Mouse (Mus musculus) Patski (cell line): ENCODE data around the gene Cped1. TPM values are rescaled to one million over a fixed set of nuclear protein-coding genes. Genes with fewer than 3 reads are reported as not detected.
"Not testable (repeated sequence)": the region's sequence is repeated elsewhere in the genome, so short reads cannot be mapped to it uniquely, and the experiment has no call there.

Experiments used
- ATAC-seq: fragments of 100-300 bp; one replicate; pipeline ENCODE4 v1.8.0; 2021
- CTCF ChIA-PET: fragments of 350-600 bp; sonication (Branson Sonifier 250); formaldehyde crosslinking; loops from one replicate; lab custom pipeline; 2022; ENCODE audit warnings: inconsistent platforms; lab: Charles Lee
- POLR2A ChIA-PET: fragments of 350-600 bp; sonication (Branson Sonifier 250); formaldehyde crosslinking; loops from one replicate; lab custom pipeline; 2022; ENCODE audit warnings: antibody characterized with exemption, inconsistent platforms; lab: Charles Lee
- DNase-seq: peaks from one replicate; pipeline ENCODE4 v3.0.0-alpha.2; 2011; ENCODE audit warnings: low read depth, low spot score
- H3K27me3 ChIP-seq: fragments of 371-371 bp; one replicate; pipeline ENCODE4 v1.5.1; 2021
- CTCF ChIP-seq: fragments of 100-300 bp; IDR thresholded peaks from one replicate; pipeline ENCODE4 v1.5.1; 2021
- in situ Hi-C: fragments of 300-500 bp; cut with MboI; formaldehyde crosslinking; loops from 3 replicates; pipeline ENCODE4 v1.11.1; 2018; ENCODE audit warnings: low pct_unique_long_range_greater_than_20kb, mixed read lengths
- polyA plus RNA-seq: library from polyadenylated mRNA; unstranded; gene quantifications from one replicate; pipeline ENCODE4 v1.2.3, GENCODE M21; 2021

The Cped1 gene
- polyA plus RNA-seq, 1 experiment from 2014 or later = 0.41 TPM

- in situ Hi-C loops = no loop called here
- CTCF ChIA-PET = interaction anchor here (1.0 to 1.3 kb wide), 2 partner anchors 15 to 21 kb away, joined by 3 read pairs; no protein-coding TSS in a partner anchor
- H3K27me3 ChIP-seq = no peaks in the 10 kb centered on the region
- DNase-seq (no peak), ATAC-seq (no peak)
- no peak for TF ChIP-seq CTCF
- POLR2A ChIA-PET = interaction anchor here (0.7 kb wide), 1 partner anchor 66 kb away, joined by 3 read pairs; no protein-coding TSS in a partner anchor
Measured at GRCm38 (mm10) chr6:22258784-22259183, 273.1 kb downstream of the Cped1 start.

- ATAC-seq = no peak
- in situ Hi-C loops = no loop called here
- TF ChIP-seq CTCF = no peak
- H3K27me3 ChIP-seq = no peaks in the 10 kb centered on the region
- ChIA-PET CTCF (no interaction called here), POLR2A (no interaction called here)
- DNase-seq = no peak
Measured at GRCm38 (mm10) chr6:22262519-22262918, 276.8 kb downstream of the Cped1 start.

- ATAC-seq, POLR2A ChIA-PET, in situ Hi-C loops, H3K27me3 ChIP-seq, DNase-seq: not testable (repeated sequence)
- CTCF ChIA-PET = interaction anchor here (0.6 to 1.0 kb wide), 2 partner anchors 22 to 58 kb away, joined by 3 read pairs; no protein-coding TSS in a partner anchor
Measured at GRCm38 (mm10) chr6:22264094-22264493, 278.4 kb downstream of the Cped1 start.

GRCm38 (mm10) chr6:22266018-22266417 lies 280.3 kb downstream of the Cped1 start:
- ChIA-PET POLR2A (no interaction called here), CTCF (no interaction called here)
- TF ChIP-seq CTCF = no peak
- in situ Hi-C loops = no loop called here
- ATAC-seq = no peak
- H3K27me3 ChIP-seq = no peaks in the 10 kb centered on the region
- DNase-seq = no peak

GRCm38 (mm10) chr6:22267807-22268667 lies 282.3 kb downstream of the Cped1 start:
- in situ Hi-C loops = no loop called here
- ATAC-seq (no peak), DNase-seq (no peak)
- TF ChIP-seq CTCF = no peak
- ChIA-PET POLR2A (no interaction called here), CTCF (no interaction called here)
- H3K27me3 ChIP-seq = no peaks in the 10 kb centered on the region

GRCm38 (mm10) chr6:22268677-22269076 lies 283.0 kb downstream of the Cped1 start:
- CTCF ChIA-PET = no interaction called here
- in situ Hi-C loops = no loop called here
- no peaks in the 10 kb centered on the region for H3K27me3 ChIP-seq
- no peak for TF ChIP-seq CTCF
- ATAC-seq (no peak), DNase-seq (no peak)
- POLR2A ChIA-PET = no interaction called here

- POLR2A ChIA-PET = no interaction called here
- DNase-seq (peak; percentile 19), ATAC-seq (no peak)
- in situ Hi-C loops = no loop called here
- CTCF ChIA-PET = interaction anchor here (1.1 to 1.8 kb wide), 3 partner anchors 10 to 100 kb away, joined by 3 to 5 read pairs (median 5); no protein-coding TSS in a partner anchor
- H3K27me3 ChIP-seq = no peaks in the 10 kb centered on the region
- TF ChIP-seq CTCF = no peak
Measured at GRCm38 (mm10) chr6:22269840-22270521, 284.3 kb downstream of the Cped1 start.

- TF ChIP-seq CTCF = no peak
- ATAC-seq (no peak), DNase-seq (no peak)
- POLR2A ChIA-PET = no interaction called here
- H3K27me3 ChIP-seq = no peaks in the 10 kb centered on the region
- in situ Hi-C loops = loop anchor here (5.0 kb wide), 1 partner anchor 61 kb away; no protein-coding TSS in a partner anchor
- CTCF ChIA-PET = no interaction called here
Measured at GRCm38 (mm10) chr6:22277941-22278340, 292.2 kb downstream of the Cped1 start.

- peak; percentile 88 for ATAC-seq
- peak; percentile 99 for DNase-seq
- CTCF ChIA-PET = interaction anchor here (0.9 to 1.5 kb wide), 6 partner anchors 10 to 159 kb away, joined by 3 to 9 read pairs (median 3); no protein-coding TSS in a partner anchor
- in situ Hi-C loops = no loop called here
- TF ChIP-seq CTCF = no peak
- POLR2A ChIA-PET = no interaction called here
- no peaks in the 10 kb centered on the region for H3K27me3 ChIP-seq
Measured at GRCm38 (mm10) chr6:22280217-22280861, 294.6 kb downstream of the Cped1 start.

- ATAC-seq (no peak), DNase-seq (no peak)
- in situ Hi-C loops = no loop called here
- no peak for TF ChIP-seq CTCF
- POLR2A ChIA-PET = no interaction called here
- H3K27me3 ChIP-seq = no peaks in the 10 kb centered on the region
- CTCF ChIA-PET = interaction anchor here (1.2 kb wide), 1 partner anchor 43 kb away, joined by 3 read pairs; no protein-coding TSS in a partner anchor
Measured at GRCm38 (mm10) chr6:22282405-22282804, 296.7 kb downstream of the Cped1 start.
